Mouse (Mus musculus): ENCODE measurements at regions not wholly inside any gene's neighbourhood (a gene's known extent, or its start where the extent isn't known, plus 50 kb on each side); places are given as distances from the start of the nearest gene placed in this dataset.

- Histone ChIP-seq H3K27me3 (replicated peaks) (no peaks in the 10 kb centered on the region), H3K4me2 (replicated peaks) (no peak overlapping the region), H3K9me3 (no peaks in the 10 kb centered on the region), H3K4me3 (replicated peaks) (no peak overlapping the region), H3K4me1 (replicated peaks) (no peaks in the 10 kb centered on the region), H3K27ac (no peak overlapping the region), H3K9ac (no peak overlapping the region), H3K36me3 (no peaks in the 10 kb centered on the region)
- WGBS, result 82% methylated on average over 2 of the region's 2 CpGs
- ATAC-seq, result no peak
Observed at GRCm38 (mm10) chr10:126599686-126600085, 301.5 kb downstream of the Atp23 start.

GRCm38 (mm10) chr10:126568155-126568554 is 333.0 kb downstream of the Atp23 start:
- 92% methylated on average over 8 of the region's 8 CpGs for WGBS
- no peaks in the 10 kb centered on the region for H3K36me3 ChIP-seq
- no peak overlapping the region for H3K4me3 ChIP-seq (replicated peaks)
- no peaks in the 10 kb centered on the region for H3K4me1 ChIP-seq (replicated peaks)
- H3K4me2 ChIP-seq (replicated peaks), result no peak overlapping the region
- no peaks in the 10 kb centered on the region for H3K9me3 ChIP-seq
- H3K27ac ChIP-seq, result no peak overlapping the region
- H3K27me3 ChIP-seq (replicated peaks), result no peaks in the 10 kb centered on the region
- H3K9ac ChIP-seq, result no peak overlapping the region
- no peak for ATAC-seq

- H3K4me3 ChIP-seq (replicated peaks), result no peak overlapping the region
- ATAC-seq, result no peak
- H3K27ac ChIP-seq, result no peak overlapping the region
- H3K9ac ChIP-seq, result no peak overlapping the region
- H3K4me2 ChIP-seq (replicated peaks), result no peak overlapping the region
- H3K36me3 ChIP-seq, result no peaks in the 10 kb centered on the region
- H3K4me1 ChIP-seq (replicated peaks), result no peaks in the 10 kb centered on the region
- no peaks in the 10 kb centered on the region for H3K9me3 ChIP-seq
- WGBS, result 62% methylated on average over 14 of the region's 14 CpGs
- no peaks in the 10 kb centered on the region for H3K27me3 ChIP-seq (replicated peaks)
Observed at GRCm38 (mm10) chr10:126565326-126565725, 335.8 kb downstream of the Atp23 start.

- Histone ChIP-seq H3K4me3 (replicated peaks) (no peak overlapping the region), H3K4me1 (replicated peaks) (no peaks in the 10 kb centered on the region), H3K9me3 (no peaks in the 10 kb centered on the region), H3K27ac (no peak overlapping the region), H3K27me3 (replicated peaks) (no peaks in the 10 kb centered on the region), H3K4me2 (replicated peaks) (no peak overlapping the region), H3K9ac (no peak overlapping the region), H3K36me3 (no peaks in the 10 kb centered on the region)
- no peak for ATAC-seq
- WGBS, result 69% methylated on average over 7 of the region's 7 CpGs
Observed at GRCm38 (mm10) chr10:126555080-126555479, 346.1 kb downstream of the Atp23 start.

GRCm38 (mm10) chr10:126531950-126532349 is 369.2 kb downstream of the Atp23 start:
- no peak for ATAC-seq
- no peak overlapping the region for H3K4me3 ChIP-seq (replicated peaks)
- H3K9ac ChIP-seq, result no peak overlapping the region
- no peak overlapping the region for H3K27ac ChIP-seq
- H3K9me3 ChIP-seq, result no peaks in the 10 kb centered on the region
- H3K4me1 ChIP-seq (replicated peaks), result no peaks in the 10 kb centered on the region
- 56% methylated on average over 3 of the region's 3 CpGs for WGBS
- no peaks in the 10 kb centered on the region for H3K36me3 ChIP-seq
- H3K4me2 ChIP-seq (replicated peaks), result no peak overlapping the region
- no peaks in the 10 kb centered on the region for H3K27me3 ChIP-seq (replicated peaks)

GRCm38 (mm10) chr10:126531368-126531767 is 369.8 kb downstream of the Atp23 start:
- no peaks in the 10 kb centered on the region for H3K36me3 ChIP-seq
- H3K4me1 ChIP-seq (replicated peaks), result no peaks in the 10 kb centered on the region
- H3K27ac ChIP-seq, result no peak overlapping the region
- 47% methylated on average over 1 of the region's 1 CpGs for WGBS
- no peaks in the 10 kb centered on the region for H3K27me3 ChIP-seq (replicated peaks)
- no peaks in the 10 kb centered on the region for H3K9me3 ChIP-seq
- no peak overlapping the region for H3K4me2 ChIP-seq (replicated peaks)
- no peak overlapping the region for H3K4me3 ChIP-seq (replicated peaks)
- ATAC-seq, result no peak
- H3K9ac ChIP-seq, result no peak overlapping the region

GRCm38 (mm10) chr10:126528801-126529200 is 372.4 kb downstream of the Atp23 start:
- ATAC-seq, result no peak
- Histone ChIP-seq H3K36me3 (no peaks in the 10 kb centered on the region), H3K27me3 (replicated peaks) (no peaks in the 10 kb centered on the region), H3K27ac (no peak overlapping the region), H3K4me3 (replicated peaks) (no peak overlapping the region), H3K9me3 (no peaks in the 10 kb centered on the region), H3K4me1 (replicated peaks) (no peaks in the 10 kb centered on the region), H3K4me2 (replicated peaks) (no peak overlapping the region), H3K9ac (no peak overlapping the region)
- WGBS, result 97% methylated on average over 2 of the region's 2 CpGs

- WGBS, result 78% methylated on average over 5 of the region's 5 CpGs
- Histone ChIP-seq H3K27ac (no peak overlapping the region), H3K9ac (no peak overlapping the region), H3K4me1 (replicated peaks) (peaks cover 3% of the 10 kb centered on the region; the same call in 1 of the 2 replicates), H3K9me3 (no peaks in the 10 kb centered on the region), H3K4me3 (replicated peaks) (no peak overlapping the region), H3K4me2 (replicated peaks) (no peak overlapping the region), H3K36me3 (no peaks in the 10 kb centered on the region), H3K27me3 (replicated peaks) (no peaks in the 10 kb centered on the region)
- no peak for ATAC-seq
Observed at GRCm38 (mm10) chr10:126526186-126526585, 375.0 kb downstream of the Atp23 start.

- WGBS, result 32% methylated on average over 7 of the region's 7 CpGs
- Histone ChIP-seq H3K36me3 (no peaks in the 10 kb centered on the region), H3K9ac (no peak overlapping the region), H3K9me3 (no peaks in the 10 kb centered on the region), H3K4me1 (replicated peaks) (peaks cover 3% of the 10 kb centered on the region; the same call in 1 of the 2 replicates), H3K27me3 (replicated peaks) (no peaks in the 10 kb centered on the region), H3K4me2 (replicated peaks) (no peak overlapping the region), H3K27ac (no peak overlapping the region), H3K4me3 (replicated peaks) (no peak overlapping the region)
- no peak for ATAC-seq
Observed at GRCm38 (mm10) chr10:126521836-126522815, 379.0 kb downstream of the Atp23 start.

GRCm38 (mm10) chr10:126520973-126521372 is 380.2 kb downstream of the Atp23 start:
- Histone ChIP-seq H3K36me3 (no peaks in the 10 kb centered on the region), H3K9ac (no peak overlapping the region), H3K9me3 (no peaks in the 10 kb centered on the region), H3K4me1 (replicated peaks) (peaks cover 3% of the 10 kb centered on the region; the same call in 1 of the 2 replicates), H3K4me3 (replicated peaks) (no peak overlapping the region), H3K27ac (no peak overlapping the region), H3K4me2 (replicated peaks) (no peak overlapping the region), H3K27me3 (replicated peaks) (no peaks in the 10 kb centered on the region)
- no peak for ATAC-seq
- WGBS, result 62% methylated on average over 9 of the region's 9 CpGs

- H3K9ac ChIP-seq, result no peak overlapping the region
- H3K9me3 ChIP-seq, result no peaks in the 10 kb centered on the region
- H3K27me3 ChIP-seq (replicated peaks), result no peaks in the 10 kb centered on the region
- no peak for ATAC-seq
- no peak overlapping the region for H3K4me3 ChIP-seq (replicated peaks)
- no peaks in the 10 kb centered on the region for H3K4me1 ChIP-seq (replicated peaks)
- no peak overlapping the region for H3K27ac ChIP-seq
- 75% methylated on average over 7 of the region's 7 CpGs for WGBS
- no peak overlapping the region for H3K4me2 ChIP-seq (replicated peaks)
- no peaks in the 10 kb centered on the region for H3K36me3 ChIP-seq
Observed at GRCm38 (mm10) chr10:126513185-126513584, 388.0 kb downstream of the Atp23 start.

GRCm38 (mm10) chr10:126511511-126511910 is 389.6 kb downstream of the Atp23 start:
- ATAC-seq, result no peak
- no peaks in the 10 kb centered on the region for H3K4me1 ChIP-seq (replicated peaks)
- H3K9me3 ChIP-seq, result no peaks in the 10 kb centered on the region
- H3K4me2 ChIP-seq (replicated peaks), result no peak overlapping the region
- no peak overlapping the region for H3K27ac ChIP-seq
- no peak overlapping the region for H3K9ac ChIP-seq
- H3K4me3 ChIP-seq (replicated peaks), result no peak overlapping the region
- H3K27me3 ChIP-seq (replicated peaks), result no peaks in the 10 kb centered on the region
- no peaks in the 10 kb centered on the region for H3K36me3 ChIP-seq
- WGBS, result 95% methylated on average over 10 of the region's 10 CpGs

GRCm38 (mm10) chr10:126505988-126506387 is 395.2 kb downstream of the Atp23 start:
- 91% methylated on average over 5 of the region's 5 CpGs for WGBS
- Histone ChIP-seq H3K27me3 (replicated peaks) (no peaks in the 10 kb centered on the region), H3K27ac (no peak overlapping the region), H3K36me3 (no peaks in the 10 kb centered on the region), H3K4me3 (replicated peaks) (no peak overlapping the region), H3K4me1 (replicated peaks) (no peaks in the 10 kb centered on the region), H3K4me2 (replicated peaks) (no peak overlapping the region), H3K9me3 (no peaks in the 10 kb centered on the region), H3K9ac (no peak overlapping the region)
- ATAC-seq, result no peak
